Mouse (Mus musculus) kidney, adult 2 months (tissue): ENCODE results near the gene Cma1.
A peak's percentile ranks its signal among the peaks of the same experiment; 100 is the strongest.

Experiments
- CTCF ChIP-seq: fragments of 200-500 bp; conservative IDR thresholded peaks from 2 replicates; pipeline ENCODE4 v1.5.1; 2011; ENCODE audit warnings: low read depth, mild to moderate bottlenecking, control low read depth, low read length, moderate library complexity, mixed read lengths; ENCODE audit not compliant: insufficient read depth, insufficient read length
- POLR2A ChIP-seq: fragments of 200-500 bp; IDR thresholded peaks from one replicate; pipeline ENCODE4 v1.6.1; 2011; ENCODE audit warnings: low read depth, low read length, control low read depth

DNA sequence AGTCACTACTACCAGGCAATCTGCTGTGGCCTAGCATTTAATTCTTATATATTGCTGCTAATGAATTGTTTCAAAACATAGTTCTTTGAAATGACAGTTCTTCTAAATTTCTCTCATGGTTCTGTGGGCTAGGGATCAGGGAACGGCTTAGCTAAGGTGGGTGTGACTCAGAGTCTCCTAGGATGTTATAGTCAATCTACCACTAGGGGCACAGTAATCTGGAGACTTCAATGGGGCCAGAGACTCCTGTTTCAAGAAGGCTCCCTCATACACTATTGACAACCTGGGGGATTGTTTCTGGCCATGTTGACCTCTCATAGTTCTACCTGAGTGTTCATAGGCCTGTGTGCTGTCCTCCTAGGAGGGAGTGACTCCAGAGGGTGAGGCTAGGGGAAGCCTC lies 39.0 kb downstream of the Cma1 start:
- TF ChIP-seq CTCF, result 0 out of 2 replicates have a peak, but pooled peaks have one; percentile 17
- TF ChIP-seq POLR2A, result no peak
